Mouse (Mus musculus) limb, embryonic 12.5 days (tissue): ENCODE data around the gene Kcnj1. TPM values are rescaled to one million over a fixed set of nuclear protein-coding genes. Genes with fewer than 3 reads are reported as not detected.

Experiments used
- polyA plus RNA-seq: library from polyadenylated mRNA; unstranded; fragments of >200 nt; fragmentation: Nextera tagmentation; extraction: Ambion mirVana; gene quantifications from 2 replicates; pipeline ENCODE4 v1.2.1, GENCODE M21; 2016

The Kcnj1 gene
- polyA plus RNA-seq, 1 experiment from 2014 or later: not detected

Other genes starting within 250 kb of the Kcnj1 start
- gene Kcnj5, start 28.1 kb upstream of the Kcnj1 start, polyA plus RNA-seq: 0.34 and 0.35 TPM in 2 replicates
- gene Fli1, start 170.4 kb downstream of the Kcnj1 start, polyA plus RNA-seq: 55.6 and 55.9 TPM in 2 replicates